Mouse (Mus musculus): ENCODE results near the gene Rap1a. TPM values are rescaled to one million over a fixed set of nuclear protein-coding genes. Genes with fewer than 3 reads are reported as not detected.

Rap1a gene
- polyA plus RNA-seq, 1 experiment from 2014 or later, result 84.7 TPM

GRCm38 (mm10) chr3:105695476-105696386 lies 105.4 kb downstream of the Rap1a start:
- H3K27ac ChIP-seq, result peak overlapping the region; percentile 58
- ATAC-seq, result peak; percentile 61
- H3K27me3 ChIP-seq, result no peaks in the 10 kb centered on the region
- no peaks in the 10 kb centered on the region for H3K36me3 ChIP-seq (ENCODE audit: poor library complexity, severe bottlenecking)
- H3K9me3 ChIP-seq (replicated peaks), result no peaks in the 10 kb centered on the region
- peak overlapping the region; percentile 44 for H3K4me2 ChIP-seq
- H3K4me3 ChIP-seq, result 0 out of 2 replicates have a peak overlapping the region, but pooled peaks have one; percentile 1
- peak overlapping the region; percentile 59 for H3K9ac ChIP-seq
- peaks cover 26% of the 10 kb centered on the region for H3K4me1 ChIP-seq
- 26% methylated on average over 20 of the region's 20 CpGs for WGBS

DNA sequence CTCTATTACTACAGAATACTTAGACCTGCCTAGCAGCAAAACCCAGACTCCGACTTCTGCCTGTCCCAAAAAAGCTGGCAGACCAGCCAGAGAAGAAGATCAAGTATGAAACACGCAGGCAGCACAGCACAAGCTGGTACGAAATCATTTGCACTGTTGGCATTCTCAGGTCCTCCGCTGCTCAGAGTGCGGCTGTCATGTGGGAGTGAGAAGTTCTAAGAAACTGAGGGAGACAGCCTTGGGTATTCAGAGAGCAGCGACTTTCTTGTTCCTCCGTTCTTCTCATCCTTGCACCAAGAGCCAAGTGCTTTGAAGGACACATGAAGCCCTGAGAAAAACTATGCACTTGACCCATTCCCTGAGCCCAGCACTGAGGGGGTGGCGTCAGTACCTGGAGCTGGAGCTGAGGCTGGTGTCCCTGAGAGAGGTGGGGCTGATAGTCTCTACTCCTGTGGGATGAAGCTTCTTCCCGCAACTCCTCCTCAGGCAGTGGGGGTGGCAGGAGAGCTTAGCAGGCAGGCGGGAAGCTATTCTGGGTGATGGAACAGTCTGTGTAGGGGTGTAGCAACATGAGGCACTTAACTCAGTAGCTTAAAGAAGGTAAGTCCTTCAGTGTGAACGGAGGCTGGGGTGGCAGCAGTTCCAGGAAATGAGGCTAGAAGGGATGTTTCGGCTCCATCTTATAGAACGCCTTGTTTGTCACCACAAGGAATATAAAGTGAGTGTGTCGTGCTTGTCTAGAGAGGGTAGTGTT lies 107.6 kb downstream of the Rap1a start:
- no peak overlapping the region for H3K27ac ChIP-seq
- no peaks in the 10 kb centered on the region for H3K9me3 ChIP-seq (replicated peaks)
- H3K9ac ChIP-seq, result no peak overlapping the region
- H3K4me1 ChIP-seq, result peaks cover 20% of the 10 kb centered on the region
- no peak overlapping the region for H3K4me3 ChIP-seq
- ATAC-seq, result no peak
- 79% methylated on average over 14 of the region's 14 CpGs for WGBS
- H3K27me3 ChIP-seq, result no peaks in the 10 kb centered on the region
- H3K36me3 ChIP-seq (ENCODE audit: poor library complexity, severe bottlenecking), result no peaks in the 10 kb centered on the region
- no peak overlapping the region for H3K4me2 ChIP-seq

- H3K4me2 ChIP-seq, result 0 out of 2 replicates have a peak overlapping the region, but pooled peaks have one; percentile 78
- ATAC-seq, result no peak
- H3K4me3 ChIP-seq, result no peak overlapping the region
- H3K9me3 ChIP-seq (replicated peaks), result no peaks in the 10 kb centered on the region
- H3K9ac ChIP-seq, result no peak overlapping the region
- H3K4me1 ChIP-seq, result peaks cover 9% of the 10 kb centered on the region
- 90% methylated on average over 2 of the region's 2 CpGs for WGBS
- H3K27me3 ChIP-seq, result no peaks in the 10 kb centered on the region
- H3K36me3 ChIP-seq (ENCODE audit: poor library complexity, severe bottlenecking), result peaks cover 10% of the 10 kb centered on the region
- H3K27ac ChIP-seq, result no peak overlapping the region
These were observed 112.6 kb downstream of the Rap1a start for GRCm38 (mm10) chr3:105688536-105688935.

- H3K9ac ChIP-seq, result peak within 1 kb of the TSS; percentile 95
- under 1% methylated on average over 72 of the region's 72 CpGs for WGBS
- peak; percentile 97 for ATAC-seq
These were observed 113.6 kb downstream of the Rap1a start, which contains the start of gene Ddx20 for GRCm38 (mm10) chr3:105687324-105688060. Gene Ddx20 (minus strand): TSS chr3:105687574.

GRCm38 (mm10) chr3:105686394-105687323 lies 114.5 kb downstream of the Rap1a start:
- WGBS, result 10% methylated on average over 60 of the region's 60 CpGs

More at GRCm38 (mm10) chr3:105687324-105688060, 113.6 kb downstream of the Rap1a start, which contains the start of gene Ddx20:
- Histone ChIP-seq H3K27me3 (no peaks in the 10 kb centered on the region), H3K4me3 (peak within 1 kb of the TSS; percentile 94), H3K9me3 (replicated peaks) (no peaks in the 10 kb centered on the region), H3K27ac (peak within 1 kb of the TSS; percentile 76), H3K4me1 (peaks cover 9% of the 10 kb centered on the region), H3K36me3 (ENCODE audit: poor library complexity, severe bottlenecking) (peaks cover 19% of the 10 kb centered on the region), H3K4me2 (peak within 1 kb of the TSS; percentile 78)

GRCm38 (mm10) chr3:105680346-105680745 lies 120.8 kb downstream of the Rap1a start:
- Histone ChIP-seq H3K4me2 (no peak overlapping the region), H3K27me3 (no peaks in the 10 kb centered on the region), H3K9me3 (replicated peaks) (no peaks in the 10 kb centered on the region), H3K36me3 (ENCODE audit: poor library complexity, severe bottlenecking) (peaks cover 70% of the 10 kb centered on the region), H3K4me1 (peaks cover 6% of the 10 kb centered on the region; the same call in 1 of the 2 replicates), H3K27ac (no peak overlapping the region), H3K4me3 (no peak overlapping the region), H3K9ac (no peak overlapping the region)
- ATAC-seq, result no peak
- 93% methylated on average over 7 of the region's 7 CpGs for whole genome bisulfite sequencing

More at GRCm38 (mm10) chr3:105686394-105687323, 114.5 kb downstream of the Rap1a start:
- ATAC-seq, result no peak
- H3K27ac ChIP-seq, result peak overlapping the region; percentile 76
- peak overlapping the region; percentile 78 for H3K4me2 ChIP-seq
- H3K9ac ChIP-seq, result peak overlapping the region; percentile 95
- peaks cover 24% of the 10 kb centered on the region for H3K36me3 ChIP-seq (ENCODE audit: poor library complexity, severe bottlenecking)
- H3K4me1 ChIP-seq, result peaks cover 9% of the 10 kb centered on the region
- H3K9me3 ChIP-seq (replicated peaks), result no peaks in the 10 kb centered on the region
- peak overlapping the region; percentile 94 for H3K4me3 ChIP-seq
- no peaks in the 10 kb centered on the region for H3K27me3 ChIP-seq

Other genes starting within 250 kb of the Rap1a start
- 36.2 and 38.3 TPM in 2 replicates for gene Ddx20, start 113.8 kb downstream of the Rap1a start, polyA plus RNA-seq (2015; fragmentation: Nextera tagmentation; extraction: Ambion mirVana)
- 2.5 and 3.6 TPM in 2 replicates for gene Inka2, start 96.7 kb downstream of the Rap1a start, polyA plus RNA-seq (2015; fragmentation: Nextera tagmentation; extraction: Ambion mirVana)
- gene Adora3, start 69.5 kb upstream of the Rap1a start, polyA plus RNA-seq (2015; fragmentation: Nextera tagmentation; extraction: Ambion mirVana), result 0.12 and 0.14 TPM in 2 replicates
- gene Tmigd3, start 69.6 kb upstream of the Rap1a start, polyA plus RNA-seq (2015; fragmentation: Nextera tagmentation; extraction: Ambion mirVana), result not detected in 2 replicates
- gene I830077J02Rik, start 131.3 kb upstream of the Rap1a start, polyA plus RNA-seq (2015; fragmentation: Nextera tagmentation; extraction: Ambion mirVana), result 0.21 and 0.28 TPM in 2 replicates
- 113 and 122 TPM in 2 replicates for gene Wdr77, start 158.0 kb upstream of the Rap1a start, polyA plus RNA-seq (2015; fragmentation: Nextera tagmentation; extraction: Ambion mirVana)
- gene Atp5f1, start 158.8 kb upstream of the Rap1a start, polyA plus RNA-seq (2015; fragmentation: Nextera tagmentation; extraction: Ambion mirVana), result 528 and 564 TPM in 2 replicates
- 3.0 and 3.6 TPM in 2 replicates for gene Ovgp1, start 172.4 kb upstream of the Rap1a start, polyA plus RNA-seq (2015; fragmentation: Nextera tagmentation; extraction: Ambion mirVana)
- 4.0 and 5.3 TPM in 2 replicates for gene Pifo, start 213.3 kb upstream of the Rap1a start, polyA plus RNA-seq (2015; fragmentation: Nextera tagmentation; extraction: Ambion mirVana)
- not detected in 2 replicates for gene Chil5, start 231.5 kb upstream of the Rap1a start, polyA plus RNA-seq (2015; fragmentation: Nextera tagmentation; extraction: Ambion mirVana)

Measured in forebrain, embryonic 13.5 days (tissue).